Mouse (Mus musculus): Measurements from ENCODE around the gene Stau1. TPM values are rescaled to one million over a fixed set of nuclear protein-coding genes. Genes with fewer than 3 reads are reported as not detected.

Stau1 gene
- polyA plus RNA-seq, 1 experiment from 2014 or later = 31.5 TPM

DNA sequence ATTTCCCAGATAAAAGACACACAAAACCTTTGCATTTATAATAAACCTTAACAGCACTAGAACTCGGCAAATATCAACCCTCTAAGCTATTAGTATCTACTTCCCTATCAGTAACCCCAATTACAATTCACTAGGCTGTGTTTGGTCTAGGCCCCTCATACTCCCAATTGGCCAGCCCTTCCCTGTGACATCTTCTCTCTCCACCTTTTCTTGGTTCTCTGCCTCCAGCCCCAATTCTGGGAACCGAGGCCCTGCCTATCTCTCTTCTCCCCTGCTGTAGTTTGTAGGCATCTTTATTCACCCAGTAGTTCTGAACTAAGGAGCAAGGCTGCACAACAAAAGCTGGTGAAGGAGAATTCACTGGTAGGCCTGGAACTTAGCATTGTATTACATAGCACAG is 72.1 kb downstream of the Stau1 start:
- 75% methylated on average over 2 of the region's 2 CpGs for WGBS (ENCODE audit: insufficient replicate concordance)
- Histone ChIP-seq H3K4me1 (ENCODE audit: insufficient read depth) (no peaks in the 10 kb centered on the region), H3K4me2 (ENCODE audit: low read depth, low read length) (no peak overlapping the region), H3K36me3 (replicated peaks; ENCODE audit: insufficient read depth, low read length) (peaks cover 62% of the 10 kb centered on the region), H3K27ac (ENCODE audit: low read depth) (no peak overlapping the region), H3K9ac (replicated peaks) (no peak overlapping the region), H3K4me3 (ENCODE audit: low read depth, low read length) (no peak overlapping the region), H3K27me3 (ENCODE audit: insufficient read depth, low read length) (no peaks in the 10 kb centered on the region), H3K9me3 (ENCODE audit: low read length) (no peaks in the 10 kb centered on the region)
- no peak for DNase-seq
- TF ChIP-seq EP300 (IDR thresholded peaks at IDR 0.05; ENCODE audit: low read depth) = no peak
- no peak for TF ChIP-seq CTCF (IDR thresholded peaks at IDR 0.05; ENCODE audit: low read depth)
- no peak for ATAC-seq

DNA sequence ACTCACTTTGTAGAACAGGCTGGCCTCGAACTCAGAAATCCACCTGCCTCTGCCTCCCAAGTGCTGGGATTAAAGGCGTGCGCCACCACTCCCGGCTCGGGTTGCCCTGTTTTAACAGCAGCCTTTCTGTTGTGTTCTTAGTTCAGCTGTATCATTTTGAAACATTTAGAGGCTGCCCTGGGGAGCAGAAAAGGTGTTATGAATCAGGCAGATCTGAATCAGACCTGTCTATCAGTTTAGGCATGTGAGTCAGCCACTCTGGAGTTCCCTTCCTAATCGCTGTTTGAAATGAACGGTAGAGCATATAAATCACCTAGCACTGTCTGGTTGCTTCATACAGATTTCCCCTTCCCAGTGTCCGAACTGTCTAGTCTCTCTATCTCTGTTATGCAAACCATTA is 85.6 kb downstream of the Stau1 start:
- H3K4me2 ChIP-seq (ENCODE audit: low read depth, low read length) = no peak overlapping the region
- DNase-seq (no peak), ATAC-seq (no peak)
- H3K27me3 ChIP-seq (ENCODE audit: insufficient read depth, low read length) = no peaks in the 10 kb centered on the region
- peaks cover 15% of the 10 kb centered on the region for H3K4me1 ChIP-seq (ENCODE audit: insufficient read depth)
- no peak overlapping the region for H3K27ac ChIP-seq (ENCODE audit: low read depth)
- TF ChIP-seq EP300 (IDR thresholded peaks at IDR 0.05; ENCODE audit: low read depth) (no peak), CTCF (IDR thresholded peaks at IDR 0.05; ENCODE audit: low read depth) (no peak)
- H3K9me3 ChIP-seq (ENCODE audit: low read length) = no peaks in the 10 kb centered on the region
- H3K36me3 ChIP-seq (replicated peaks; ENCODE audit: insufficient read depth, low read length) = peaks cover 7% of the 10 kb centered on the region
- H3K4me3 ChIP-seq (ENCODE audit: low read depth, low read length) = no peak overlapping the region
- 76% methylated on average over 8 of the region's 8 CpGs for WGBS (ENCODE audit: insufficient replicate concordance)
- no peak overlapping the region for H3K9ac ChIP-seq (replicated peaks)

DNA sequence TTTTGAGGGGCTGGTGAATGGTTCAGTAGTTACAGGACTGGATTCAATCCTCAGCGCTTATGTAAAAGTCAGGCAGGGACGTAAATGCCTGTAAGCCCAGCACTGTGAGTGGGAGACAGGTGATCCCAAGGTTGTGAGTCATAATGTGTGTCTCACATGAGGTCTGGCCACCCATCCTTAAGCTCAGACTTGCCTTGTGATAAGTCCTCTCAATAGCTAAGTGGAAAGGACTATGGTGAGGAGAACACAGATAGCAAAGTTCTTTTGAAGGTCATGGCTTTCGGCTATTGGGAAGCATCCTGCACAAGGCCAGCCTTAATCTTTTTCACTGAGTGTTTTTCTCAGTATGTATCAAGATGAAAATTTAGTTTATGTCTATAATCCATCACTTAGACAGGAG is 86.4 kb downstream of the Stau1 start:
- WGBS (ENCODE audit: insufficient replicate concordance) = 88% methylated on average over 3 of the region's 3 CpGs
- Histone ChIP-seq H3K4me3 (ENCODE audit: low read depth, low read length) (no peak overlapping the region), H3K9ac (replicated peaks) (no peak overlapping the region), H3K9me3 (ENCODE audit: low read length) (no peaks in the 10 kb centered on the region), H3K27ac (ENCODE audit: low read depth) (no peak overlapping the region), H3K36me3 (replicated peaks; ENCODE audit: insufficient read depth, low read length) (peaks cover 7% of the 10 kb centered on the region), H3K27me3 (ENCODE audit: insufficient read depth, low read length) (no peaks in the 10 kb centered on the region), H3K4me1 (ENCODE audit: insufficient read depth) (peaks cover 19% of the 10 kb centered on the region), H3K4me2 (ENCODE audit: low read depth, low read length) (no peak overlapping the region)
- ATAC-seq = no peak
- DNase-seq = no peak
- TF ChIP-seq CTCF (IDR thresholded peaks at IDR 0.05; ENCODE audit: low read depth) (no peak), EP300 (IDR thresholded peaks at IDR 0.05; ENCODE audit: low read depth) (no peak)

DNA sequence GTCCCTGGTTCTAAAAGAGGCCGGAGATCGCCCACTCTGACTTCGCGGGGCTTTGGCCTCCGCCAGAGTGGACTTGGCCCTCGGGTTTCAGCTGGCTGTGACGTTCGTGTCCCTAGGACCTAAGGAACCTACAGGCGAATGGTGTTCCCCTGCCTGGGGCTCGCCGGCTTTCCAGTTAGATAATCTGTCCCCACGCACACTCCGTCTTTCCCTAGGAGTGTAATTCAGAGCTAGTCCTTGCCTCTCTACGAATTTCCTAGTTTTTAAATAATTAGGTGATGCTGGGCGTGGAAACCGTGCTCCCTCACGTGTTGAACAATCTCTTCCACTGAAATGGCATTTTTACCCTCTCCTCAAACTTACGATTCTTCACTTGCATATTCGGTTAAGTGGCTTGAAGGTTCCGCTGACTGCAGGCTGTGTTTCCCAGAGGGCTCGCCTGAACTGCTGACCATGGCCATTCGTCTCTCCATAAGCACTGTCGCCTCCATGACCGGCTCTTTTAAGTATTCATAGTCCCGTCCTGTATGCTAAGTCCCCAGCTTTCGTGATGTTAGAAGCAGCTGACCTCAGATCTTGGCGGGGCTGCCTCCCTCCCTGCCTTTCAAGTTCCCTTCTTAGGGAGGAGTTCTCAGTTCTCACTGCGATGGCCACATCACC is 89.4 kb downstream of the Stau1 start:
- ATAC-seq (peak; percentile 35), DNase-seq (peak; percentile 46)
- H3K4me3 ChIP-seq (ENCODE audit: low read depth, low read length) = peak overlapping the region; percentile 95
- peak overlapping the region; percentile 100 for H3K27ac ChIP-seq (ENCODE audit: low read depth)
- WGBS (ENCODE audit: insufficient replicate concordance) = under 1% methylated on average over 28 of the region's 28 CpGs
- no peak for TF ChIP-seq EP300 (IDR thresholded peaks at IDR 0.05; ENCODE audit: low read depth)
- no peak for TF ChIP-seq CTCF (IDR thresholded peaks at IDR 0.05; ENCODE audit: low read depth)
- H3K27me3 ChIP-seq (ENCODE audit: insufficient read depth, low read length) = no peaks in the 10 kb centered on the region
- H3K4me2 ChIP-seq (ENCODE audit: low read depth, low read length) = peak overlapping the region; percentile 94
- H3K9me3 ChIP-seq (ENCODE audit: low read length) = no peaks in the 10 kb centered on the region
- H3K4me1 ChIP-seq (ENCODE audit: insufficient read depth) = peaks cover 16% of the 10 kb centered on the region
- H3K36me3 ChIP-seq (replicated peaks; ENCODE audit: insufficient read depth, low read length) = peaks cover 7% of the 10 kb centered on the region
- peak overlapping the region; percentile 99 for H3K9ac ChIP-seq (replicated peaks)

DNA sequence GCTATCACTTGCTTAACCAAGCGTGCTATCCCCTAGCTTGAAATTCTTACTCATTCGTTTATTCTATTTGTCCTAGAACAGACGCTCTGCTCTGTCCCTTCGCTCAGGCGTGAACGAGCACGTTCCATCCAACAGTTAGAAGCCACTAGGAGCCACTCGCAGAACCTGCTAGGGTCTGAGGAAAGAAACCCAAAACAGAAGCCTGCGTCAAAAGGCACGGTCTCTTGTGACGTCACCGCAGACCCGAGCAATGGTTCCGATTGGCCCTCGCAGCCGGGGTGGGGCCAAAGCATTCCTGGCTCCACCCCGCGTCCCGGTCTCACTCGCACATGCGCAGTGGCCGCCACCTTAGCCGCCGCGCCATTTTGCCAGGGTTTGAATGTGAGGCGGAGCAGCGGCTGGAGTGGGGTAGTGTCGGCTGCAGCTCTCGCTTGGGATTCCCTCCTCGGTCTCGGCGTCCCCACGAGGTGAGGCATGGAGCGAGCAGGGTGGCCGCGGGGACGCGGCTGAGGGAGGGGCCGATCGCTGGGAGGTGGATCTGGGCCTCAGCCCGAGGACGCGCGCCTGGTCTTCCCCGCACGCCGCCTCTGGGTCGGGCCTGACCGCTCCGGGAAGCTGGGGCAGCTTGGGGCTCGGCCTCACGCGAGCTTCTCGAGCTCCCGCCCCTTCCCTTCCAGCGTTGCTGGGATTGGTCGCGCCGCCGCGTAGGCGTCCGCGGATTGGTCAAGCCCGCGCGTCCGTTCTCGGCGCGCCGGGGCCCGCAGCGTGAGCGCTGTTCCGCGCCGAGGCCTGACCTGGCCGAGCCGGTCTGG is 90.2 kb downstream of the Stau1 start, which contains the start of gene Cse1l:
Gene Cse1l, plus strand, starts transcription at position 330 of the 812 bp plus-strand sequence.
- H3K27me3 ChIP-seq (ENCODE audit: insufficient read depth, low read length) = no peaks in the 10 kb centered on the region
- TF ChIP-seq EP300 (IDR thresholded peaks at IDR 0.05; ENCODE audit: low read depth) = no peak
- peak; percentile 1; the same call in 1 of the 2 replicates for TF ChIP-seq CTCF (IDR thresholded peaks at IDR 0.05; ENCODE audit: low read depth)
- peaks cover 7% of the 10 kb centered on the region for H3K36me3 ChIP-seq (replicated peaks; ENCODE audit: insufficient read depth, low read length)
- H3K9ac ChIP-seq (replicated peaks) = peak within 1 kb of the TSS; percentile 99
- peak within 1 kb of the TSS; percentile 100 for H3K27ac ChIP-seq (ENCODE audit: low read depth)
- ATAC-seq (peak; percentile 96), DNase-seq (peak; percentile 99)
- peaks cover 15% of the 10 kb centered on the region for H3K4me1 ChIP-seq (ENCODE audit: insufficient read depth)
- WGBS (ENCODE audit: insufficient replicate concordance) = under 1% methylated on average over 71 of the region's 80 CpGs
- peak within 1 kb of the TSS; percentile 95 for H3K4me3 ChIP-seq (ENCODE audit: low read depth, low read length)
- H3K9me3 ChIP-seq (ENCODE audit: low read length) = no peaks in the 10 kb centered on the region
- peak within 1 kb of the TSS; percentile 94 for H3K4me2 ChIP-seq (ENCODE audit: low read depth, low read length)

DNA sequence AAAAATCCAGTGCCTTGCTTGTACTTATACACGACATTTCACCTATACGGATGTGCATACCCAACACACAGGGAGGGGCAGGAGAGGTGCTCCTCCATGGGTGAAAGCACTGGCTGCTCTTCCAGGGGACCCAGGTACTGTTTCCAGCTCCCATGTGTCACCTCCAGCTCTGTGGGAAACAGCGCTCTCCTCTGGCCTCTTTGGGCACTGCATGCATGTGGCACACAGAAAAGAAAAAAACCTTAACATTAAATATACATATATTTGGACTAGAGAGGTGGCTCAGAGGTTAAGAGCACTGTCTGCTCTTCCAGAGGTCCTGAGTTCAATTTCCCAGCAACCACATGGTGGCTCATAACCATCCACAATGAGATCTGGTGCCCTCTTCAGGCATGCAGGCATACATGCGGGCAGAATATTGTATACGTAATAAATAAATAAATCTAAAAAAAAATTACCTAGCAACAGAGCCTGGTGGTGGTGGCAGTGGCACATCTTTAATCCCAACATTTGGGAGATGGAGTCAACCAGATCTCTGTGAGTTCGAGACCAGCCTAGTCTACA is 92.3 kb downstream of the Stau1 start:
- H3K27ac ChIP-seq (ENCODE audit: low read depth) = no peak overlapping the region
- no peaks in the 10 kb centered on the region for H3K27me3 ChIP-seq (ENCODE audit: insufficient read depth, low read length)
- H3K9me3 ChIP-seq (ENCODE audit: low read length) = no peaks in the 10 kb centered on the region
- H3K36me3 ChIP-seq (replicated peaks; ENCODE audit: insufficient read depth, low read length) = peaks cover 6% of the 10 kb centered on the region
- no peak overlapping the region for H3K9ac ChIP-seq (replicated peaks)
- ATAC-seq = no peak
- no peak overlapping the region for H3K4me3 ChIP-seq (ENCODE audit: low read depth, low read length)
- H3K4me2 ChIP-seq (ENCODE audit: low read depth, low read length) = no peak overlapping the region
- 89% methylated on average over 6 of the region's 6 CpGs for WGBS (ENCODE audit: insufficient replicate concordance)
- H3K4me1 ChIP-seq (ENCODE audit: insufficient read depth) = peaks cover 15% of the 10 kb centered on the region
- DNase-seq = no peak
- TF ChIP-seq EP300 (IDR thresholded peaks at IDR 0.05; ENCODE audit: low read depth) (no peak), CTCF (IDR thresholded peaks at IDR 0.05; ENCODE audit: low read depth) (peak; percentile 22; the same call in 1 of the 2 replicates)

All from liver, postnatal 0 days (tissue).